Mouse (Mus musculus): Measurements from ENCODE around the gene Arid1a. TPM values are rescaled to one million over a fixed set of nuclear protein-coding genes. Genes with fewer than 3 reads are reported as not detected.

The Arid1a gene
- polyA plus RNA-seq, 1 experiment from 2014 or later = 50.4 TPM

- ATAC-seq (ENCODE audit: low FRiP score) = no peak
- 84% methylated on average over 7 of the region's 7 CpGs for WGBS
- H3K4me1 ChIP-seq = peaks cover 8% of the 10 kb centered on the region; the same call in 1 of the 2 replicates
- H3K9ac ChIP-seq = no peak overlapping the region
- H3K4me2 ChIP-seq = no peak overlapping the region
- no peak overlapping the region for H3K4me3 ChIP-seq (replicated peaks)
- H3K36me3 ChIP-seq (replicated peaks) = peaks cover 100% of the 10 kb centered on the region
- H3K9me3 ChIP-seq = no peaks in the 10 kb centered on the region
- H3K27me3 ChIP-seq = no peaks in the 10 kb centered on the region
- H3K27ac ChIP-seq = peak overlapping the region; percentile 5; the same call in 1 of the 2 replicates
Observed at GRCm38 (mm10) chr4:133688417-133689067, 68.0 kb downstream of the Arid1a start.

GRCm38 (mm10) chr4:133687126-133687525, 69.4 kb downstream of the Arid1a start:
- Histone ChIP-seq H3K9ac (no peak overlapping the region), H3K4me1 (peaks cover 8% of the 10 kb centered on the region; the same call in 1 of the 2 replicates), H3K27me3 (no peaks in the 10 kb centered on the region), H3K4me2 (no peak overlapping the region), H3K27ac (no peak overlapping the region), H3K36me3 (replicated peaks) (peaks cover 100% of the 10 kb centered on the region), H3K4me3 (replicated peaks) (no peak overlapping the region), H3K9me3 (no peaks in the 10 kb centered on the region)
- no peak for ATAC-seq (ENCODE audit: low FRiP score)
- 89% methylated on average over 5 of the region's 5 CpGs for WGBS

DNA sequence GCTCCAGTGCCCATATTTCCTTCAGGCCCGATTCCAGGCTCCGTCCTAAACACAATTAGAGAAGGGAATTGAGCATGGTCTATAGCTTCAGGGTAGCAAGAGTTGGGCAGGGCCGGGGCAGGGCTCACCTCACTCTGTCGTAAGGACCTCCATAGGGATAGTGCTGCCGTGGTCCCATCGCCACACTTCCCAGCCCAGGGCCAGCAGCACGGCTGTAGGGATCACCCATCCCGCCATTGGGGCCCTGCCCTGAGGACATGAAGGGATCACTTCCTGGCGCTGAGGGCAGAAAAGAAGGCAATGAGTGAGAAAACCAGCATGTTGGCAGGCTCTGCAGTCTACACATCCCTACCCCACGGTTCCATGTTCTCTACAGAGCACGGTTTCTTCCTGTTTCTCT, 70.1 kb downstream of the Arid1a start:
- no peak for ATAC-seq (ENCODE audit: low FRiP score)
- no peak overlapping the region for H3K9ac ChIP-seq
- H3K4me2 ChIP-seq = no peak overlapping the region
- H3K27me3 ChIP-seq = no peaks in the 10 kb centered on the region
- WGBS = 94% methylated on average over 11 of the region's 11 CpGs
- peaks cover 8% of the 10 kb centered on the region; the same call in 1 of the 2 replicates for H3K4me1 ChIP-seq
- no peak overlapping the region for H3K4me3 ChIP-seq (replicated peaks)
- no peak overlapping the region for H3K27ac ChIP-seq
- H3K9me3 ChIP-seq = no peaks in the 10 kb centered on the region
- peaks cover 100% of the 10 kb centered on the region for H3K36me3 ChIP-seq (replicated peaks)

DNA sequence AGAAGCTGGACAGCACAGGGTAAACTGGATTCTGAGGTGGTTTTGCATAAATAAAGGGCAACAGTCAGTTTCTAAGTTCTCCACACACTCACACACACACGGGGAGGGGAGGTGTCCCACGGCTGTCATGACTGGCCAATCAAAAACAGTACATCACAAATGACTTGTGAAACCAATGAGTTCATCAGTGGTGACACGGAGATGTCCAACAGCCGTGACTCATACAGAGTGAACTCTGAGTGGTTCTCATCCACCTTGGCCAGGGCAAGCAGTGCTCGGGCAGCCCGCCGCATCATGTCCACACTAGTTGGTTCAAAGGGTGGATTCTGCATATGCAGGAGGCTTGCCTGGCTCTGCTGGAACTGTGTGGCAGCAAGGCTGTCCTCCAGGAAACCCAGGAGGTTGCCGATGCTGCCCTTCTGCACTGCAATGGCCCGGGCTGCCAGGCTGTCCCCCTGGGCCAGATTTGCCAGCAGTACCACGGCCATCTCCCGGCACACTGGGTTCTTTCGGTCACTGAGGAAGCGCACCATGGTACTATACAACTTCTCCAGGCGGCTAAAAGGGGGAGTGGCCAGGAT, 76.3 kb downstream of the Arid1a start:
- 88% methylated on average over 14 of the region's 14 CpGs for WGBS
- Histone ChIP-seq H3K4me1 (peaks cover 25% of the 10 kb centered on the region), H3K27me3 (no peaks in the 10 kb centered on the region), H3K9ac (no peak overlapping the region), H3K36me3 (replicated peaks) (peaks cover 68% of the 10 kb centered on the region), H3K4me2 (no peak overlapping the region), H3K4me3 (replicated peaks) (no peak overlapping the region), H3K27ac (no peak overlapping the region), H3K9me3 (no peaks in the 10 kb centered on the region)
- no peak for ATAC-seq (ENCODE audit: low FRiP score)

- Histone ChIP-seq H3K4me1 (peaks cover 31% of the 10 kb centered on the region), H3K36me3 (replicated peaks) (peaks cover 61% of the 10 kb centered on the region), H3K27ac (no peak overlapping the region), H3K4me2 (no peak overlapping the region), H3K9ac (no peak overlapping the region), H3K27me3 (no peaks in the 10 kb centered on the region), H3K4me3 (replicated peaks) (no peak overlapping the region), H3K9me3 (no peaks in the 10 kb centered on the region)
- WGBS = 89% methylated on average over 7 of the region's 7 CpGs
- ATAC-seq (ENCODE audit: low FRiP score) = no peak
Observed at GRCm38 (mm10) chr4:133679629-133680028, 76.9 kb downstream of the Arid1a start.

GRCm38 (mm10) chr4:133677266-133677665, 79.3 kb downstream of the Arid1a start:
- Histone ChIP-seq H3K4me1 (peaks cover 49% of the 10 kb centered on the region), H3K27me3 (no peaks in the 10 kb centered on the region), H3K4me2 (no peak overlapping the region), H3K9me3 (no peaks in the 10 kb centered on the region), H3K36me3 (replicated peaks) (peaks cover 38% of the 10 kb centered on the region), H3K9ac (no peak overlapping the region), H3K27ac (peak overlapping the region; percentile 84; the same call in 1 of the 2 replicates), H3K4me3 (replicated peaks) (no peak overlapping the region)
- no peak for ATAC-seq (ENCODE audit: low FRiP score)
- 76% methylated on average over 7 of the region's 7 CpGs for WGBS

- Histone ChIP-seq H3K4me3 (replicated peaks) (no peak overlapping the region), H3K9me3 (no peaks in the 10 kb centered on the region), H3K27ac (peak overlapping the region; percentile 84), H3K9ac (0 out of 2 replicates have a peak overlapping the region, but pooled peaks have one; percentile 12), H3K4me2 (peak overlapping the region; percentile 19; the same call in 1 of the 2 replicates), H3K4me1 (peaks cover 56% of the 10 kb centered on the region), H3K27me3 (no peaks in the 10 kb centered on the region), H3K36me3 (replicated peaks) (peaks cover 27% of the 10 kb centered on the region)
- no peak for ATAC-seq (ENCODE audit: low FRiP score)
- 25% methylated on average over 3 of the region's 3 CpGs for WGBS
Observed at GRCm38 (mm10) chr4:133676189-133676588, 80.4 kb downstream of the Arid1a start.

DNA sequence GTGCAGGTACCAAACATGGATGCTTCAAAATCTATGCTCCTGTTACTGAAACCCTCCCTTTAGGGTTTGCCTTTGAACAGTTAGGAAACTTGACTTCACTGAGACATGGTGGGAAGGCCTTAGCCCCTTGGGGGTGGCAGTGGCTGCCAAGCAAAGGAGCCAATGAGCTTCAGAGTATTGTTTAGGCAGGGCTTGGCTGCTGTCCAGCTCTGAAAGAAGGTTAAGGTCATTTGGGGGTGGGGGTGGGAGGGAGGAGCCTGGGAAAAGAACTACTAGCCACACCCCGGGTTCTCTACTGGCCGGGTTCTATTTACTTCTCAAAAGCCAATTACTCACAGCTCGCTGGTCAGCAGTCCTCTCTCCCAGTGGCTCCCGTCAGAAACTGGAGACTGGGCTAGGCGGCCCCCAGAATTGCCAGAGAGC, 81.0 kb downstream of the Arid1a start:
- peak overlapping the region; percentile 84 for H3K27ac ChIP-seq
- H3K4me2 ChIP-seq = peak overlapping the region; percentile 19
- H3K9me3 ChIP-seq = no peaks in the 10 kb centered on the region
- H3K9ac ChIP-seq = no peak overlapping the region
- H3K4me3 ChIP-seq (replicated peaks) = no peak overlapping the region
- WGBS = 0% methylated on average over 5 of the region's 5 CpGs
- peak; percentile 62; the same call in 1 of the 2 replicates for ATAC-seq (ENCODE audit: low FRiP score)
- H3K27me3 ChIP-seq = no peaks in the 10 kb centered on the region
- H3K4me1 ChIP-seq = peaks cover 61% of the 10 kb centered on the region
- peaks cover 21% of the 10 kb centered on the region for H3K36me3 ChIP-seq (replicated peaks)

GRCm38 (mm10) chr4:133674331-133674695, 82.3 kb downstream of the Arid1a start:
- Histone ChIP-seq H3K9me3 (no peaks in the 10 kb centered on the region), H3K9ac (no peak overlapping the region), H3K36me3 (replicated peaks) (peaks cover 9% of the 10 kb centered on the region), H3K4me2 (no peak overlapping the region), H3K27me3 (no peaks in the 10 kb centered on the region), H3K4me1 (peaks cover 65% of the 10 kb centered on the region), H3K4me3 (replicated peaks) (no peak overlapping the region), H3K27ac (0 out of 2 replicates have a peak overlapping the region, but pooled peaks have one; percentile 59)
- no peak for ATAC-seq (ENCODE audit: low FRiP score)
- WGBS = 79% methylated on average over 8 of the region's 8 CpGs

DNA sequence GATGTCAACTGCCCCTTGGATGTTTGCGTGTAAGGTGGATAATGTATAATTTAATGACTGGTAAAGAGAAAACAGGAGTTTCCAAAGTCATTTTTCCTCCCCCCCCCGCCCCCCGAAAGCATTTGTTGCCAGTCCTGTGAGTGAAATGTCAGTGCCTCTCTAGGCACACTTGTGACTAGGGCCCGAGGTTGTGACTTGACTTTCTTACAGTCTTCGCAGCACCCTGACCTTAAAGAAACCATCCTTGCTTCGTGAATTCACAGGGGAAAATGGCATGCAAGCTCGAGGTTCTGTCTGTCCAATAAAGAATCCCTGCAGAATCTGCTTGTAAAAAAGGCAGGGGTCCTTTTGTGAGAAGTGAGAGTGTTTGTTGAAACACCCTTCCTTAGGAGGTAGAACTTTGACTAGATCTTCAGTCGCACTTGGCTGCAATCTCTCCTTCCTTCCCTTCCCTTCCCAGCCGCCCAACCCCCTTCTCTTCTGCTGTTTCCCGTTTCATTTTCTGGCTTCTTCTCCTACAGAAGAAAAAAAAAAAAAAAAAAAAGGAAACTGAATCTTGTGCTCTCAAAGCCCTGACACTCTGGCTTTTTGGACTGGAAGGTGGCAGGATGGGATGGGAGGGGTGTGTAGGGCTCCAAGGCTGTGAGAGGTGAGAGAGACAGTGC, 82.8 kb downstream of the Arid1a start:
- peak overlapping the region; percentile 69; the same call in 1 of the 2 replicates for H3K4me2 ChIP-seq
- no peaks in the 10 kb centered on the region for H3K27me3 ChIP-seq
- ATAC-seq (ENCODE audit: low FRiP score) = no peak
- peak overlapping the region; percentile 59 for H3K27ac ChIP-seq
- H3K36me3 ChIP-seq (replicated peaks) = peaks cover 7% of the 10 kb centered on the region
- no peak overlapping the region for H3K4me3 ChIP-seq (replicated peaks)
- no peak overlapping the region for H3K9ac ChIP-seq
- peaks cover 65% of the 10 kb centered on the region for H3K4me1 ChIP-seq
- WGBS = 53% methylated on average over 10 of the region's 10 CpGs
- no peaks in the 10 kb centered on the region for H3K9me3 ChIP-seq

DNA sequence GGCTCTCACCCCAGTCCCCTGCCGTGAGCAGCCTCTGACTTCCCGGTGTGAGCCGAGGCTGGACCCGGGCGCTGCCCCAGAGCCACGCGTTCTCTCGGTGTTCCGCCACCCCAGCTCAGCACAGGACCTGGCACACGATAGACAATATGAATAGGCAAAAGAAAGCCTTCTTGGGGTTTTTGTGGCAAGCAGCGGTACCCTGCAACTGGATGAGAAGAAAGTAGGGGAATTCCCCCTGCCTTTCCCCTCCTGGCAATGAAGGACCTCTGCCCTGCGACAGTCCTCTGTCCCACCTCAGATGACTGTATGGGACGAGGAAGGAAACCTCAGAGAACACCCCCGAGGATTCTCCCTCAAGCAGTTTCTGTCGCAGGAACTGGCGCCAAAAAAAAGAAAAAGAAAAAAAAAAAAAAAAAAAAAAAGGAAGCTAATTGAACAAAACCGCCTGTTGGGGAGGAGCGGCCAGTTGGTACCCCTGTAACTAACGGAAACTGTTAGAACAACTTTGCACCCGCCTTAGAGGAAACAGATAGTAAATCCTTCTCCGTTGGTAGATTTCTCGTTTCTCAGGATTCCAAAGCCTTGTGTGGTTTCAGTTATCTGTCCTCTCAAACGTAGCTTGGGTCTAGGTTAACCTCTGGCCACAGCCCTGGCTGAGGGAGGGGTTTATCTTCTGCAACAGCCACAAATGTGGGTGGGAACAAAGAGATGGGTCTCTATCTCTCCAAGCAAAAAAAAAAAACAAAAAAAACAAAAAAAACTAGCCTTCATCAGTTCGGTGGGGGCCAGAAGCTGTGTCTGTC, 83.5 kb downstream of the Arid1a start:
- peak overlapping the region; percentile 99 for H3K27ac ChIP-seq
- peaks cover 65% of the 10 kb centered on the region for H3K4me1 ChIP-seq
- no peak for ATAC-seq (ENCODE audit: low FRiP score)
- peak overlapping the region; percentile 86 for H3K9ac ChIP-seq
- no peaks in the 10 kb centered on the region for H3K9me3 ChIP-seq
- peaks cover 7% of the 10 kb centered on the region; the same call in 1 of the 2 replicates for H3K36me3 ChIP-seq (replicated peaks)
- H3K27me3 ChIP-seq = no peaks in the 10 kb centered on the region
- H3K4me3 ChIP-seq (replicated peaks) = peak overlapping the region; percentile 54
- H3K4me2 ChIP-seq = peak overlapping the region; percentile 69
- 6% methylated on average over 24 of the region's 24 CpGs for WGBS
